Mouse (Mus musculus) R1 (cell line): ENCODE data around the gene Myo5a.
A peak's percentile ranks its signal among the peaks of the same experiment; 100 is the strongest.

ENCODE experiments used
- DNase-seq: peaks from one replicate; pipeline ENCODE4 v3.0.0-alpha.2; 2018; ENCODE audit warnings: low read depth, low spot score

Gene Myo5a

GRCm38 (mm10) chr9:75071706-75072192 lies 934 bp downstream of the Myo5a start:
- peak; percentile 62 for DNase-seq

GRCm38 (mm10) chr9:75072361-75072760 lies 1.5 kb downstream of the Myo5a start:
- no peak for DNase-seq

- no peak for DNase-seq
Observed at GRCm38 (mm10) chr9:75077191-75077590, 6.4 kb downstream of the Myo5a start.

GRCm38 (mm10) chr9:75085242-75085824 lies 14.5 kb downstream of the Myo5a start:
- peak; percentile 70 for DNase-seq

DNA sequence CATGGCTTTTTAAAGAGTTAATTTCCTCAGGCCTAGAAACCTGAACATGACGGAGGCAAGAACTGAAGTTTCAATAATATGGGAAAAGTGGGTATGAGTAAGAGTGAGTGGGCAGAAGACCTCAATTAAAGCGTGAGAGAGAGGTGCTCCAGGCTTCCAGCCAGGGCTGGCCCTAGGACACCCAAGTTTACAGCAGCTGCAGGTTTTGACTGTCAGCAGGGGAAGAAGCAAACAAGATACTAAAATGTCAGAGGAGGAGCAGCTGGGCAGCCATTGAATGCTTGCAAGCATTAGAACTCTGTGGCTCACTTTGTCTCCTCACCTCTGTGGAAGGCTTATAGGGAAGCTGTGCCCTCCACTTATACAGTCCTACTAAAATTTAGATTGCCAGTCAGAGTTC lies 17.0 kb downstream of the Myo5a start:
- no peak for DNase-seq

- DNase-seq, result no peak
Observed at GRCm38 (mm10) chr9:75089285-75089684, 18.5 kb downstream of the Myo5a start.

DNA sequence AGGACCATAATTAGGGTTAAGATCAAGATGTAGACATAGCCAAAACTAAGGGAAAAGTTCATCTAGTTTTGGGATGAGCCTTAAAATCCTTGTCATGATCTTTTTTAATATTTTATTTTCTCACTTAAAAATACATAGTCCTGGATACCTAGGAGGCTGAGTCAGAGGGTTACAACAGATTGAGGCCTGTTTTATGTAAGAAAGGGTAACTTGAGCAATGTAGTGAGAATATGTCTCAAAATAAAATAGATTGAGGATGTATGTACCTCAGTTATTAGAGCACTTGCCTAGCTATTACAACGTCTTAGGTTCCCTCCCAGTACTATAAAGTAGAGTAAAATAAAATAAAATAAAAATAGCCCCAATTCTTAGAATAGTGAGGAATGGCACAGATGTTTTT lies 21.3 kb downstream of the Myo5a start:
- no peak for DNase-seq

GRCm38 (mm10) chr9:75094762-75095161 lies 23.9 kb downstream of the Myo5a start:
- no peak for DNase-seq

DNA sequence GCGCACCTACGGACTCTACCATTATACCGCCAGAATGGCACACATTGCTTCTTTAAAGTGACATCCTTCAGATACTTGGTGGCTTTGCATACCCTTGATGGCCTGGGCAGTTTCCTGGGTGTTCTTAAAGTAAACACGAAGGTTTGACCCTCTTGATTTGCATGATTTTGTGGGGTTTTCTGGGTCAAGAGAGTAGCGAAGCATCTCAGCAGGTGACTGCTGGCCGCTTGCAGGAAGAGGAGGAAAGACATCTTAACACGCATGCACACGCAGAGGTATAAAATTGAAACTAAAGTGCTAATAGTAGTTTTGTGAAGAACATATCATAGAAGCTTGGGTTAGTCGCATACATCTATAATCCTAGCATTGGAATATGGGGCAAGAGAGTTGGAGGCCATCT lies 28.1 kb downstream of the Myo5a start:
- DNase-seq, result no peak

- DNase-seq, result no peak
Observed at GRCm38 (mm10) chr9:75100157-75100781, 29.5 kb downstream of the Myo5a start.

- no peak for DNase-seq
Observed at GRCm38 (mm10) chr9:75102131-75102530, 31.3 kb downstream of the Myo5a start.

DNA sequence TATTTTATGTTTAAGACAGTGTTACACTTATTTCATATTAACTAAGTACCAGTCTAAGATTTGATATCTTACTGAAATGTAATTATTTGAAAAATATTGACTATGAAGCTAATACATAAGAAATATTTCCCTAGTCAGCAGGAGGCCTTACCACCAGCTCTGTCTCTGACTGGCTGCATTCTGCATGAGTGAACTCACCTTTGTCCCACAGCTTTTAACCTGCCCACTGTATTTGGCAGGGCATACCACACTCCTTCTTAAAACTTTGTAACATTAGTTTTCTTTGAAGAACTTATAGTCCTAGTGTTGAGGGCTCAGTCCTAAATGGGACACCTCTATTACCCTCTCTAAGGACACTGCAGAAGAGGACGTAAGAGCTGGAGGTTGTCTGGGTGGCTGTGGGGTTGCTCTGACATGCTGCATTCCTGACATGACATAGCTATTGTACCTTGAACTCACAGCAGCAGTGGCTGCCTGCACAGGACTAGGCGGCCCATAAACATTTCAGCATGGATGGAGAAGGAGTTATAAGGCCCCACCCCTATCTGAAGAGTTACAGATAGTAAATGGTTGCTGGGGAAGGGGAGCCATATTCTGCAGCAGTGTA lies 45.9 kb downstream of the Myo5a start:
- no peak for DNase-seq

GRCm38 (mm10) chr9:75121126-75121525 lies 50.3 kb downstream of the Myo5a start:
- DNase-seq, result no peak

GRCm38 (mm10) chr9:75124201-75124721 lies 53.4 kb downstream of the Myo5a start:
- no peak for DNase-seq

- no peak for DNase-seq
Observed at GRCm38 (mm10) chr9:75130553-75130952, 59.7 kb downstream of the Myo5a start.

- DNase-seq, result no peak
Observed at GRCm38 (mm10) chr9:75146911-75147310, 76.1 kb downstream of the Myo5a start.

- DNase-seq, result no peak
Observed at GRCm38 (mm10) chr9:75160525-75160924, 89.7 kb downstream of the Myo5a start.

DNA sequence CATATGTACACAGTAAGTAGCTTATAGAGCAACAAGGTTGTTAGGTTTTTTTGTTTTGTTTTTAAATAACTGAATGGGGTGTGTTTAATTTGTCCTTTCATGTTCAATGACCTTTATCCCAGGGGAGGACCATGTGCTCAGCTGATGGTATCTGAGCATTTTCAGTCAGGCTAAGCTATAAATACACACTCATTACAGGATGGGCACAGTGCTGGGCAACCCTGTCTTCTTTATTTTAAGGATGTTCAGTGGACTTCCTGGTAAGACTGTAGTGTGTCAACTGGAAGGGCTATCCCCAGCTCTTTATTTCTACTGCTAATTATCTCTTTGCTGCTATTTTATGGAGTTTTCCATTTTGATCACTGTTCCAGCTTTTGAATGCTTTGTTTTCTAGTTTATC lies 92.8 kb downstream of the Myo5a start:
- DNase-seq, result no peak

GRCm38 (mm10) chr9:75171721-75172120 lies 100.9 kb downstream of the Myo5a start:
- DNase-seq, result no peak

DNA sequence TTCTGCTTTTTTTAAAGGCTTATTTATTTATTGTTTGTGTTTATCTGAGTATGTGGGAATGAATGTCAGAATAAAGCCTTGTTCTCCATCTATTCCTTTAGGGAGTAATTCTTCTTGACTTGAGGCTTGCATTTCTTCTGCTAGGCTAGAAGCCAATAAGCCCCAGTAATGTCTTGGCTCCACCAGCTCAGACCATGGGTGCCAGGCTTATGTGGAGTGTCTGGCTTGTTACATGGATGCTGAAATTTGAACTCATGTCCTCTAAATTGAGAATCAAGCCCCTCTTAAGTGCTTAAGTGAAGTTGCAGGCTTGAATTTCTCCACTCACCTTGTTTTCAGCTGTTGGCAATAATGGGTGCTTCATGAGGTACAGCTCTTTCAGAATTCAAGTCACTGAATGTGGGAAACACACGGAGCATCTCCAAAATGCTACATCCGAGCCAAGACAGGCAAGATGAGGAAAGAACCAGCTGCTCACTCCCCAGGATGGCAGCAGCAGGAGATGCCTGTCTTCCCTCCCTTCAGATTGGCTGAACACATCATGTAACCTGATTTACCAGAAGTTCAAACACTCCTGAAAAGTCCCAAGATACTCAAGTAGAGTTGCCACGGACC lies 116.9 kb downstream of the Myo5a start:
- DNase-seq, result no peak

DNA sequence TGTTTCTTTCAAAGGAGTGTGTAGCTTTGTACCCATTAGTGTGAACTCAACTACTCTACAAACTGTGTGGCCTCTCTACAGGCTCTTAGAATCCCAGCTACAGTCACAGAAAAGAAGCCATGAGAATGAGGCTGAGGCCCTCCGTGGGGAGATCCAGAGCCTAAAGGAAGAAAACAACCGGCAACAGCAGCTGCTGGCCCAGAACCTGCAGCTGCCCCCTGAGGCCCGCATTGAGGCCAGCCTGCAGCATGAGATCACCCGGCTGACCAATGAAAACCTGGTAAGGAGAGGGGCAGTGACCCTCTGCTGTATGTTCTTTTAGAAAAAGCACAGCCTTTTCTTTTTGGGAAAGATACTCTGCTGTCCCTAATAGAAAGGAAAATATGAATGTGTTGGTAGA lies 123.0 kb downstream of the Myo5a start:
- no peak for DNase-seq

DNA sequence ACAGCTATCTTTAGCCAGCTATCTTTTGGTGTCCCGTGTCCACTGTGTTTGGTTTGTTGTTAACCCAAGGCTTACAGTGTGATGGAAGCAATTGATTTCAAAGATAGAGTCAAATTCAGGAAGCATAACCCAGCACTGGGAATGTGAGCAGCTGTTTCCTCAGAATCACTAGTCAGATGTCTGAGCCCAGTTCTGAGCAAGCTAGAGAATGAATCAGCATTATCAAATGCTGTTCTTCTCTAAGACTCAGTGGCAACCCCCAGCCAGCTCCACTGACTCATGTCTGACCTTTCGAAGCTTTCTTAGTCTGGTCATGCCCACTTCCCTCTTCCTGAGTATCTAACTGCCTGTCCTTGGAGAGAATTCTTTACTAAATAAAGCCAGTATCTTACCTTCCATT lies 125.5 kb downstream of the Myo5a start:
- no peak for DNase-seq
